Mouse (Mus musculus) c-Kit-positive CD71-positive TER-119-positive erythroid progenitor cells, embryonic 14.5 days (primary cell): ENCODE measurements around the gene Slc12a9.
"Not testable (repeated sequence)": the region's sequence is repeated elsewhere in the genome, so short reads cannot be mapped to it uniquely, and the experiment has no call there.

Experiments
- DNase-seq: peaks from one replicate; pipeline ENCODE4 v3.0.0-alpha.2; 2013; ENCODE audit warnings: low spot score

Gene Slc12a9

DNA sequence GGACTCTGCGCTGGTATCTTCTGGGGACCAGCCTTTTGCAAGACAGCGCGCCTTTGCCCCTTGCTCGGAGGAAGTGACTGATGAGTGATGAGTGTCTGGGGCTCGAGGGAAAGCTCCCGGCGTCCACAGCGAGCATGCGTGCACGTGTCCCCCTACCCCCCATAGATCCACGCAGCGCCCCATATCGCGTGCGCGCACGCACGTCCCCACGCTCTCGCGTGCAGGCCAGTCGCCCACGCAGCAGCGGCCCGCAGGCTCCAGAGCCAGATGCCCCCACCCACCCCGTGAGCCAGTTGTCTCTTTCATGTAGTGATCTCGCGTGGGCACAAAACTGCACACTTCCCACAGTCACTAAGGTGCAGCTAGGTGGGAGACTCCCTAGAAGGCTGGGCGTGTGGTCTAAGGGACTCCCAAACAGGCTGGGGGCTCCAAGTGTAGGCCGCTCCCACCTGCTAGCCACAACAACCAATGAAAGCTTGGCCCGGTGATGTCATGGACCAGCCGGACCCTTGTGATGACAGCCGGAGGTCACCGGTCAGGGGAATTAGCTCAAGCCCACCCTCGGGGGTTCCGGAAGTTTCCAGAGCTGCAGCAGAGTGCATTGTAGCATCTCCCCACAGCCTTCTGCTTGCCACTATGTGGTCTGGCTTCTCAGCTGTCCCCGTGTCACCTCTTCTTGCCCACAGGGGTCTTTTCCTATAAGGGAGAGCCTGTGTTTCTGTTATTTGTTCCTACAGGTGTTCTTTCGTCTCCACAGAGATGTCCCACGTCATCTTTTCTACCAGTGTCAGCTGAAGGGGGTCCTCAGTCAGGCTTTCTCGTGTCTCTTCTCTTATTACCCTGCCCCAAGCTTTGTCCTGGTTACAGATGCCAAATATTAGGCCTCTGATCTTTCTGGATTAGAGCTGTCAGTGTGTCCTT lies 46.1 kb downstream of the Slc12a9 start, which contains the start of gene Ache:
Gene Ache, plus strand, starts transcription at position 488 of the 921 bp plus-strand sequence.
- DNase-seq: no peak

DNA sequence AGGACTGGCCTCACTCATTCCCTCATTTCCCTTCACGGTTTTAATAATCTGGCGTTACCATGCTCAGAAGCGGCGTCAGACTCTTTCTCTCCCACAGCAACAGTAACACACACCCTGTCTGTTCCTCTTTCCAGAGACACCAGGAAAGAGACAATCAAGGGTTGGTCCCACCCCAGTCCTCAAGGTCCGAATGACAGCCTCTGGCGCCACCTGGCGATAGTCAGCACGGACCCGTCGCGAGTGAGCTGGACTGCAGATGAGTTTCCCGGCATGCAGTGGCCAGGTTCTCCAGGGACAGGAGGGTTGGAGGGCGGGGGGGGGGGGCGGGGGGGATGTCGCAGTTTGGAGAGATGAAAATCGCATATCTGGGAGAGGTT lies 46.8 kb downstream of the Slc12a9 start:
- DNase-seq: peak; percentile 76

DNA sequence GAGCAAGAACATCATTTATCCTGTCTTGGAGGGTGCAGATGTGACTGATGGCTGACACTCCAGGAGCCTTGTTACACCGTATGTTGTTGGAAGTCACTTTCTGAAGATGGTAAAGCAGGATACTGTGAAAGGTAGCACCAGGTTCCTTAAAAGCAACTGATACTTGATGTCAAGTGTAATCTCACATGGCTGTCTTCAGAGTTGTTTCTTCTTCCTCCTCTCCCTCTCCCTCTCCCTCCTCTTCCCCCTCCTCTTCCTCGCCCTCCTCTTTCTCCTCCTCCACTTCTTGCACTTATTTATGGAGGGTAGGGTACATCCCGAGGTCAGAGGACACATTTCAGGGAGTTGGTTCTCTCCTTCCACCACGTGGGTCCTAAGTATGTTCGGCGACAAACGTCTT lies 47.4 kb downstream of the Slc12a9 start:
- DNase-seq: no peak

DNA sequence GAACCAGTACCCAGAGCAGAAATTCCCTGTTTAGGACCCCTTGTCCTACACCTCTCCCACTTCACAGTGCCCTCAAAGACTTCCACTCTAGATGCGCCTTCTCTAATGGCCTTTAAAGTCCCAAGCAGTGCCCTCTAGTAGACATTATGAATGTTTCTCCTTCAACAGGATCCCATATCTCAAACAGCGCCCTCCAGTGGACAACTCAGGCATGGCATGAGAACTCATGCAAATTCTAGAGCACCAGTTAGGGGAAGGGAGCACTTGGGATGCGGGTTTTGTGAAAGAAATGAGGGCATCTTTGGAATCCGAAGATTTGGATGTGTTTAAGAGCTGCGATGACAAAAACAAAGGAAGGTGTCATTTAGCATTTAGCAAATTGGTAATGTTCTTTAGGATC lies 48.4 kb downstream of the Slc12a9 start:
- DNase-seq: peak; percentile 79

DNA sequence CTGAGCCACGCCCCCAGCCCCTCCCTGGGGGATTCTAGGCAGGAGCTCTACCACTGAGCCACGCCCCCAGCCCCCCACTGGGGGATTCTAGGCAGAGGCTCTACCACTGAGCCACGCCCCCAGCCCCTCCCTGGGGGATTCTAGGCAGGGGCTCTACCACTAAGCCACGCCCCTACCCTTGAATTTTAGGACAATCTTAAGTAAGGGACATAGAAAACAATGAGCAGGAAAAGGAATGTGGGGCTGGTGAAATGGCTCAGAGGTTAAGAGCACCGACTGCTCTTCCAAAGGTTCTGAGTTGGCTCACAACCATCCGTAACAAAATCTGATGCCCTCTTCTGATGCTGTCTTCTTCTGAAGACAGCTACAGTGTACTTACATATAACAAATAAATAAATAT lies 49.0 kb downstream of the Slc12a9 start:
- not testable (repeated sequence) for DNase-seq

DNA sequence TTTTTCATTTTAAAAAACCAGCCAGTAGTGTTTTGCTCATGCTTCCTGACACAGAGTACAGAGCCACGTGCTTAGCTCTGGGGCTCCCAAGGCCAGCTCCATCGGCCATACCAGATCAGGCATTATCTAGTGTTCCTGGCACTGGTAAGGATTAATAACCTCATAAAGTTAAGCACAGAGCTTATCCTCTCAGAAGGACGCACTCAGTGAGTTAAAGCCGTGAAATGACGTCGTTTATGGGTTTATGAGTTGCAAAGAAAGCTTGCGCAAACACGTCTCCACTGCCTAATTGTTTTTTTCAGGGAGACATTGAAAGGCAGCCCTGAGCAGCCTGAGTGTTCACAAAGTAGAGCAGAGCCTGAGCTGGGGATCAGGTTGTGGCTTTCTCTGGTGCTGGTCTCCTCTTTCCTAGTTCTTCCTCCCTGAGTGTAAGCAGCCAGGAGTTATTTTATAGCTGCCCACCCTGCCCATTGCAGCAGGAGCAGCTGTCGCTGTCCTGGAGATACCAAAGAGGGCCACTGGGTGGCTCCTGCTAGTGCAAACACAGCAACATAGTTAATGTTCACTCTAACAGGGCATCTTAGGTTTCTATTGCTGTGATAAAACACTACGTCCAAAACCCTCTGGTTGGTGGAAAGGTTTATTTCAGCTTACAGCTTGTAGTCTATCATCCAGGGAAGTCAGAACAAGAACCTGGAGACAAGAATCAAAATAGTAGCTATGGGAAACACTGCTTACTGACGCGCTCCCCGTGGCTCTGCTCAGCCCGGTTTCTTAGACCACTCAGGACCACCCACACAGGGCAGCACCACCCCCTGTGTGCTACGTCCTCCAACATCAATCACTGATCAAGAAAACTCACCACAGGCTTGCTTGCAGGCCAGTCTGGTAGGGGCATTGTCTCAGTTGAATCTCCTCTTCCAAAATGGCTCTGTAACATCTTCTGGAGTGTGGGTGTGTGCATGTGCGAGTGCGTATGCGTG lies 55.7 kb downstream of the Slc12a9 start:
- DNase-seq: no peak

DNA sequence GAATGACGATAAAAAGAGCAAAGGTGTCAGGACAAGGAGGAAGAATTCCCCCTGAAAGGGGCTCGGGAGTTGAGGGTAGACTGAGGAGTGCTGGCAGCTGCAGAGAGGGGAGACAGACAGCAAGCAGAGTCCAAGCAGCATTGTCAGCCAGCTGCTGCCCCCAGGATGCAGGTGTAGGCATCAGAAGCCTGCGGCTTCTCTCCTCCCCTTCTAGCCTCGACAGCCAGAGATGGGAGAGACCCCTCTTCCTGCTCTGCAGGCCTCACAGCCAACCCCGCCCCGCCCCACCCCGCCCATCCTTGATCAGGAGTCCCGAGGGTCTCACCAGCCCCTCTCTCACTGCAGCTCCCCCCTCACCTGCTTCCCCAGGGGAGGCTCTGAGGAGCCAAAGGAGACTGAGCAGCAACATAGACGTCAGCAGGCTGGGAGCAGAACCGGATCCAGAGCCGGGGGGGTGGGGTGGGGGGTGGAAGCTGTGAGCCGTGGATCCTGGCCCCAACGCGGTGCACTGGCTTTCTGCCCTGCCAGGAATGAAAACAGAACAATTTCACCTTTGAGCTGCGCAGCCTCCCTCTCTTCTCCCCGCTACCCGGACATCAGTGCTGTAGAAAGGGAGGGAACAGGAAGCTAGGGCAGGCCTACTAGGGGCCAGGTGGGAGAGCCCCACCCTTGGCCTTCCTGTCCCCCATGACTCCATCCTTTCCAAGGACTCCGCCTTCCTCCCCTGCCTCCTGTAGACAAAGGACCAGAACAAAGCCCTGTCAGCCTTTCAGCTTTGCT lies 65.1 kb downstream of the Slc12a9 start:
- no peak for DNase-seq

DNA sequence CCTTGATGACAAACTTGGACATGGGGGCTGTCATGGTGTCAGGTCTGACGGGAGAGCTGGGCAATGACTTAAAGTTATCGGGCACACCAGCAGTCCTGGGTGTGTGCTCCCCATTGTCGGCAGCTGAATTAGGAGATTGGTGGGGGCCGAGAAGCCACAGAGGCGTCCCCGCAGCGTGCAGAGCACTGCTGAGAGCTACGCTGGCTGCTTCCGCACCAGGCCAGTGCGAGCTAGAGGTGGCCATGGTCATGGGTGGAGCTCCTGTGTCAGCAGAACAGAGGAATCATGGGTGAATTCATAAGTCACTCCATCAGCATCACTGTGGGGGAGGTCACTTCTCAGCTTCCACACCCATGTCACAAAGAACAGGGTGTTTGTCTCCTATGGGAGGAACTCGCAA lies 68.6 kb downstream of the Slc12a9 start:
- DNase-seq: no peak
